Mouse (Mus musculus): ENCODE data around the gene Frzb. TPM values are rescaled to one million over a fixed set of nuclear protein-coding genes. Genes with fewer than 3 reads are reported as not detected.

Frzb gene
- polyA plus RNA-seq, 1 experiment from 2014 or later: 49.5 TPM

GRCm38 (mm10) chr2:80416286-80416685 is 31.1 kb downstream of the Frzb start:
- 85% methylated on average over 6 of the region's 6 CpGs for WGBS
- no peak overlapping the region for H3K4me2 ChIP-seq
- H3K4me3 ChIP-seq: no peak overlapping the region
- no peaks in the 10 kb centered on the region for H3K9me3 ChIP-seq
- peaks cover 20% of the 10 kb centered on the region for H3K4me1 ChIP-seq
- no peak for ATAC-seq (ENCODE audit: insufficient number of reproducible peaks, insufficient read depth, low FRiP score, low TSS enrichment, low read depth)
- no peaks in the 10 kb centered on the region for H3K36me3 ChIP-seq
- no peak overlapping the region for H3K9ac ChIP-seq
- H3K27me3 ChIP-seq: no peaks in the 10 kb centered on the region
- no peak overlapping the region for H3K27ac ChIP-seq

- no peak overlapping the region for H3K4me3 ChIP-seq
- peaks cover 30% of the 10 kb centered on the region for H3K4me1 ChIP-seq
- WGBS: 72% methylated on average over 3 of the region's 3 CpGs
- no peaks in the 10 kb centered on the region for H3K9me3 ChIP-seq
- no peaks in the 10 kb centered on the region for H3K27me3 ChIP-seq
- no peak overlapping the region for H3K4me2 ChIP-seq
- H3K9ac ChIP-seq: no peak overlapping the region
- ATAC-seq (ENCODE audit: insufficient number of reproducible peaks, insufficient read depth, low FRiP score, low TSS enrichment, low read depth): no peak
- H3K36me3 ChIP-seq: no peaks in the 10 kb centered on the region
- no peak overlapping the region for H3K27ac ChIP-seq
These were observed 33.0 kb downstream of the Frzb start for GRCm38 (mm10) chr2:80414387-80414786.

GRCm38 (mm10) chr2:80413124-80413523 is 34.3 kb downstream of the Frzb start:
- no peaks in the 10 kb centered on the region for H3K36me3 ChIP-seq

GRCm38 (mm10) chr2:80409893-80410574 is 37.4 kb downstream of the Frzb start:
- Histone ChIP-seq H3K36me3 (no peaks in the 10 kb centered on the region), H3K27me3 (no peaks in the 10 kb centered on the region), H3K27ac (peak overlapping the region; percentile 74), H3K9me3 (no peaks in the 10 kb centered on the region), H3K9ac (no peak overlapping the region), H3K4me1 (peaks cover 61% of the 10 kb centered on the region), H3K4me2 (peak overlapping the region; percentile 21; the same call in 1 of the 2 replicates), H3K4me3 (no peak overlapping the region)
- ATAC-seq (ENCODE audit: insufficient number of reproducible peaks, insufficient read depth, low FRiP score, low TSS enrichment, low read depth): peak; percentile 68
- 24% methylated on average over 12 of the region's 12 CpGs for WGBS

More at GRCm38 (mm10) chr2:80413124-80413523, 34.3 kb downstream of the Frzb start:
- Histone ChIP-seq H3K9me3 (no peaks in the 10 kb centered on the region), H3K4me2 (peak overlapping the region; percentile 29), H3K27me3 (no peaks in the 10 kb centered on the region), H3K4me3 (no peak overlapping the region), H3K9ac (no peak overlapping the region), H3K4me1 (peaks cover 36% of the 10 kb centered on the region), H3K27ac (peak overlapping the region; percentile 68)
- WGBS: 64% methylated on average over 18 of the region's 18 CpGs
- no peak for ATAC-seq (ENCODE audit: insufficient number of reproducible peaks, insufficient read depth, low FRiP score, low TSS enrichment, low read depth)

DNA sequence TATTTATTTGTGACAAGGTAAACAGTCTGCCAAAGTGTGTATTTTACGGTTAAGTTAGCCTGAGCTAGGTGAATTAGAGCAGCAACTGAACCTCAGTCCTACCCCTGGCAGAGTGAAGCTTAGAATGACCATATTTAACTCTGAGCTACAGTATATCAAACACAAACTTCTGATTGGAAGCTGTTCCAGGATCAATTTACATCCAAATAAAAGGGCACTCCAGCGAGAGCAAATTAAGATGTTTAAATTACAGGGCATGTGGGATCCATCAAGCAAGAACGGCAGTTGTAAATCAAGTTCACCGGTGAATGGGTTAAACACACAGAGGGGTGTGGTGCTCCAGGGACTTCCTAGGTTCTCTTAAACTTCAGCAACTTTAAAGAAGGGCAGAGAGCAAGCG is 42.7 kb downstream of the Frzb start:
- H3K9ac ChIP-seq: no peak overlapping the region
- H3K36me3 ChIP-seq: no peaks in the 10 kb centered on the region
- H3K9me3 ChIP-seq: no peaks in the 10 kb centered on the region
- peaks cover 39% of the 10 kb centered on the region for H3K4me1 ChIP-seq
- no peak overlapping the region for H3K4me3 ChIP-seq
- H3K4me2 ChIP-seq: peak overlapping the region; percentile 47
- no peak for ATAC-seq (ENCODE audit: insufficient number of reproducible peaks, insufficient read depth, low FRiP score, low TSS enrichment, low read depth)
- 9% methylated on average over 5 of the region's 5 CpGs for WGBS
- H3K27me3 ChIP-seq: no peaks in the 10 kb centered on the region
- peak overlapping the region; percentile 71 for H3K27ac ChIP-seq

DNA sequence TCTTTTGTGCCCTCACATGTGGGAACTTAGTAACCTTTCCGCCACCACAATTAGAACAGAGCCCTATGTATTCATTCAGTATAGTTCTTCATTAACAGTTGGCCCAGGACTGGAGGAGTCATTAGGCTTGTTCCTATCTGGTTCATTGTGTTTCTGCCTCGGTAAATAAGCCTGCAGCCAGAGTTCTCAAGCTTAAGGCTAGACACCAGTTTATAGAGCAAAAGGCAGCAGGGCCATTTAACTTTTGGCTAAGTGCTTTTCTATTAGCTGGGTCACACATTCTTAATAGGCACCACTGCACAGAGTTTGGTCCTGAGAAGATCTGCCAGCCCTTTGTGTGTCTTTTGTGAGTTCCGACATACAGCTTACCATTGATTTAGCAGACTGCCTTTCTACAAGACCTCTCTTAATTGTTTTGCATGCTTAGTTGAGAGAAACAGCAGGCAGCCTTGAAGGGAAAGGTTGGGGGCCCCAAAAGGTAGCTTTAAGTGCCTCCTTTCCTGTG is 48.8 kb downstream of the Frzb start:
- Histone ChIP-seq H3K4me1 (peaks cover 12% of the 10 kb centered on the region), H3K27me3 (no peaks in the 10 kb centered on the region), H3K36me3 (no peaks in the 10 kb centered on the region), H3K4me3 (no peak overlapping the region), H3K27ac (no peak overlapping the region), H3K9me3 (no peaks in the 10 kb centered on the region), H3K9ac (no peak overlapping the region), H3K4me2 (no peak overlapping the region)
- no peak for ATAC-seq (ENCODE audit: insufficient number of reproducible peaks, insufficient read depth, low FRiP score, low TSS enrichment, low read depth)
- 30% methylated on average over 3 of the region's 3 CpGs for WGBS

DNA sequence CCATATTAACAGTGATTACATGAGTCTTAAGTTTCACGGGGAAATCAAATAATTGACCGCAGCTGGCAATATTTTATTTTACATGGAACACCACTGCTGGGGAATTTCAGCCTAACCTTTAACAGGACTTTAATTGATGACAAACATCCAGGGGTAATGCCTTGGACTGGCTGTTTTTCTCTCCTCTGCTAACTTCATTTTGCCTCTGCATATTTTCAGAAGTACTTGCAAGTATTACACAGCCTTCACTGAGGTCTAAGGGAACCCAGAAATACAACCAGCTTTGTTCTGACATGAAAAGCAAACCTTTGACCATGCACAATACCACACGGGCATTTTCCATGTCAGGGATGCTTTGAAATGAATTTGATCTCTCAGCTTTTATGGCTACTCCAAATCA is 50.6 kb downstream of the Frzb start:
- 15% methylated on average over 3 of the region's 3 CpGs for WGBS
- Histone ChIP-seq H3K36me3 (no peaks in the 10 kb centered on the region), H3K9ac (no peak overlapping the region), H3K27me3 (no peaks in the 10 kb centered on the region), H3K4me3 (no peak overlapping the region), H3K4me1 (peaks cover 12% of the 10 kb centered on the region), H3K4me2 (no peak overlapping the region), H3K9me3 (no peaks in the 10 kb centered on the region), H3K27ac (0 out of 2 replicates have a peak overlapping the region, but pooled peaks have one; percentile 1)
- no peak for ATAC-seq (ENCODE audit: insufficient number of reproducible peaks, insufficient read depth, low FRiP score, low TSS enrichment, low read depth)

DNA sequence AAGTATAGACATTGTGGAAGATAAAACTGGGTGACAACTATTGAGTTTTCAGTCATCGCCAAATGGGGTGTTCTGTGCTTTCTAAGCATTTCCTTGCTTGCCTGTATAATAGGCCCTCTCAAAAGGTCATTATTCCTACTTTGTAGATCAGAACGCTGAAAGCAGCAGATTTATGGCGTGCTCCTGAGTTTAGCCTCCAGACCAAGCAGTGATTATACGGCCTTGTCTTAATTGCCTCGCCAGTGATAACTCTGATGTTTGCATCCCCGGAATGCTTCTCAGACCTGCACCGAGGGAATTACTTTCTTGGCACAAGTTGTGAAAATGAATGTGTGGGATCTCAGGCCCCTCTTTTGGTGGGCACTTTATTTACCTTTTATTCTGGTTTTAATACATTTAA is 51.4 kb downstream of the Frzb start:
- H3K4me3 ChIP-seq: no peak overlapping the region
- H3K4me2 ChIP-seq: no peak overlapping the region
- no peaks in the 10 kb centered on the region for H3K9me3 ChIP-seq
- no peak overlapping the region for H3K9ac ChIP-seq
- H3K4me1 ChIP-seq: peaks cover 12% of the 10 kb centered on the region
- no peak overlapping the region for H3K27ac ChIP-seq
- ATAC-seq (ENCODE audit: insufficient number of reproducible peaks, insufficient read depth, low FRiP score, low TSS enrichment, low read depth): no peak
- no peaks in the 10 kb centered on the region for H3K36me3 ChIP-seq
- no peaks in the 10 kb centered on the region for H3K27me3 ChIP-seq
- WGBS: 45% methylated on average over 7 of the region's 7 CpGs

GRCm38 (mm10) chr2:80388341-80388740 is 59.1 kb downstream of the Frzb start:
- no peak for ATAC-seq (ENCODE audit: insufficient number of reproducible peaks, insufficient read depth, low FRiP score, low TSS enrichment, low read depth)
- Histone ChIP-seq H3K4me2 (no peak overlapping the region), H3K9me3 (no peaks in the 10 kb centered on the region), H3K4me3 (no peak overlapping the region), H3K36me3 (no peaks in the 10 kb centered on the region), H3K9ac (no peak overlapping the region), H3K4me1 (0 out of 2 replicates have a peak, but pooled peaks cover 5% of the 10 kb centered on the region), H3K27ac (0 out of 2 replicates have a peak overlapping the region, but pooled peaks have one; percentile 33), H3K27me3 (no peaks in the 10 kb centered on the region)
- 57% methylated on average over 3 of the region's 3 CpGs for WGBS

DNA sequence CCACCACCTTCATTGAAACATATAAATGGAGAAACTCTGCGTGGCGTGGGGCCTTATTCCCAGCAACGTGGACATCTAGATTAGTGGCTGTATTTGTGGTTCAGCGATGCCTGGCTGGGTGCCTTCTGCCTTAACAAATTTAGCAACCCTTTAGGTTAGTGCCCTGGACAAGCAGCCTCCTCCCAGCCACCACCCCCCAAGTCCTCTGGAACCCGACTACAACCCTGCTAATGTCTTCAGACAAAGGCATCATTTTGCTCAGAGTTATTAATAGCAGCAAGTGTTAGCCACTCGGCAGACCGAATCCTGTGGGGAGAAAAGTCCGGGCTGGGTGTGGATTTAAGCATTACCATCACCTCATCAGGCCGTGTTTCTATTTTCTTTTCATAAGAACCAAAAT is 59.8 kb downstream of the Frzb start:
- Histone ChIP-seq H3K9ac (no peak overlapping the region), H3K9me3 (no peaks in the 10 kb centered on the region), H3K36me3 (no peaks in the 10 kb centered on the region), H3K27me3 (no peaks in the 10 kb centered on the region), H3K4me3 (no peak overlapping the region), H3K4me2 (no peak overlapping the region), H3K4me1 (0 out of 2 replicates have a peak, but pooled peaks cover 5% of the 10 kb centered on the region), H3K27ac (peak overlapping the region; percentile 44; the same call in 1 of the 2 replicates)
- no peak for ATAC-seq (ENCODE audit: insufficient number of reproducible peaks, insufficient read depth, low FRiP score, low TSS enrichment, low read depth)
- 49% methylated on average over 9 of the region's 9 CpGs for WGBS

- H3K9me3 ChIP-seq: no peaks in the 10 kb centered on the region
- ATAC-seq (ENCODE audit: insufficient number of reproducible peaks, insufficient read depth, low FRiP score, low TSS enrichment, low read depth): no peak
- no peak overlapping the region for H3K4me3 ChIP-seq
- WGBS: 90% methylated on average over 2 of the region's 2 CpGs
- H3K27me3 ChIP-seq: no peaks in the 10 kb centered on the region
- H3K4me2 ChIP-seq: no peak overlapping the region
- 0 out of 2 replicates have a peak, but pooled peaks cover 5% of the 10 kb centered on the region for H3K4me1 ChIP-seq
- no peaks in the 10 kb centered on the region for H3K36me3 ChIP-seq
- H3K9ac ChIP-seq: no peak overlapping the region
- no peak overlapping the region for H3K27ac ChIP-seq
These were observed 61.2 kb downstream of the Frzb start for GRCm38 (mm10) chr2:80386255-80386654.

GRCm38 (mm10) chr2:80384447-80384846 is 63.0 kb downstream of the Frzb start:
- no peaks in the 10 kb centered on the region for H3K9me3 ChIP-seq
- H3K4me3 ChIP-seq: no peak overlapping the region
- no peak for ATAC-seq (ENCODE audit: insufficient number of reproducible peaks, insufficient read depth, low FRiP score, low TSS enrichment, low read depth)
- H3K4me1 ChIP-seq: 0 out of 2 replicates have a peak, but pooled peaks cover 5% of the 10 kb centered on the region
- no peak overlapping the region for H3K9ac ChIP-seq
- H3K27ac ChIP-seq: no peak overlapping the region
- no peaks in the 10 kb centered on the region for H3K27me3 ChIP-seq
- no peaks in the 10 kb centered on the region for H3K36me3 ChIP-seq
- H3K4me2 ChIP-seq: no peak overlapping the region
- 80% methylated on average over 4 of the region's 4 CpGs for WGBS
